Mouse (Mus musculus) CH12.LX (cell line): ENCODE measurements around the gene A930009A15Rik. TPM values are rescaled to one million over a fixed set of nuclear protein-coding genes. Genes with fewer than 3 reads are reported as not detected.

ENCODE experiments used
- DNase-seq: peaks from one replicate; pipeline ENCODE4 v3.0.0-alpha.2; 2013; ENCODE audit errors: extremely low read depth
- H3K27ac ChIP-seq: 2 replicates; pipeline ENCODE4 v1.5.1; 2012; ENCODE audit warnings: low read depth, mild to moderate bottlenecking, control low read depth, moderate library complexity; ENCODE audit not compliant: insufficient read depth
- H3K27me3 ChIP-seq: replicated peaks from 2 replicates; pipeline ENCODE3; 2012; ENCODE audit warnings: inconsistent platforms
- H3K36me3 ChIP-seq, 2 experiments: replicated peaks in 1 of 2; 2 replicates each; pipeline versions ENCODE3 to v1.6.1; 2012; ENCODE audit warnings: inconsistent platforms in 1 of 2, low read length in 1 of 2, mild to moderate bottlenecking in 1 of 2, mixed read lengths in 1 of 2, moderate library complexity in 1 of 2; ENCODE audit not compliant: control insufficient read depth in 1 of 2, insufficient read depth in 1 of 2
- H3K4me1 ChIP-seq, 2 experiments: 2 replicates each; pipeline ENCODE4 v1.6.1; 2012; ENCODE audit warnings: inconsistent platforms in 1 of 2, moderate library complexity in 1 of 2; ENCODE audit not compliant: insufficient read depth in 2 of 2, control insufficient read depth in 1 of 2
- H3K4me2 ChIP-seq: 2 replicates; pipeline ENCODE4 v1.6.1; 2012; ENCODE audit warnings: low read depth, mild to moderate bottlenecking, control low read depth; ENCODE audit not compliant: poor library complexity, insufficient read depth, severe bottlenecking
- H3K4me3 ChIP-seq, 3 experiments: fragments of 150-350 bp in 1 of 3; sonication (generic) in 1 of 3; replicated peaks in 1 of 3; 2 replicates each; pipeline versions ENCODE3 to v1.5.1; 2011 to 2012; ENCODE audit warnings: low read depth in 2 of 3, low read length in 2 of 3, mild to moderate bottlenecking in 2 of 3, moderate library complexity in 2 of 3, control low read depth in 1 of 3, improper control_type of control experiment in 1 of 3, inconsistent platforms in 1 of 3, mixed read lengths in 1 of 3; ENCODE audit not compliant: poor library complexity in 1 of 3
- H3K79me2 ChIP-seq: replicated peaks from 2 replicates; pipeline ENCODE4 v1.6.1; 2012; ENCODE audit warnings: mild to moderate bottlenecking, moderate library complexity; ENCODE audit not compliant: control insufficient read depth, poor library complexity, insufficient read depth, severe bottlenecking; ENCODE audit errors: extremely low read depth
- H3K9ac ChIP-seq: 2 replicates; pipeline ENCODE4 v1.6.1; 2012; ENCODE audit warnings: low read depth, mild to moderate bottlenecking, control low read depth, moderate library complexity; ENCODE audit not compliant: insufficient read depth
- H3K9me3 ChIP-seq: replicated peaks from 2 replicates; pipeline ENCODE3; 2012; ENCODE audit warnings: low read length, inconsistent platforms, mixed read lengths
- BHLHE40 ChIP-seq: IDR thresholded peaks from 2 replicates; pipeline ENCODE4 v1.6.1; 2011; ENCODE audit warnings: mild to moderate bottlenecking, low read depth, low read length, improper control_type of control experiment
- CHD2 ChIP-seq: IDR thresholded peaks from 2 replicates; pipeline ENCODE4 v1.6.1; 2011; ENCODE audit warnings: low read length, improper control_type of control experiment
- CTCF ChIP-seq, 2 experiments: IDR thresholded peaks in 1 of 2; conservative IDR thresholded peaks in 1 of 2; 2 replicates each; pipeline ENCODE4 v1.5.1; 2011 to 2012; ENCODE audit warnings: low read depth in 2 of 2, low read length in 2 of 2, improper control_type of control experiment in 1 of 2, inconsistent platforms in 1 of 2, mild to moderate bottlenecking in 1 of 2, moderate library complexity in 1 of 2
- ETS1 ChIP-seq: conservative IDR thresholded peaks from 2 replicates; pipeline ENCODE4 v1.6.1; 2012; ENCODE audit warnings: low read depth, mild to moderate bottlenecking, inconsistent platforms, low read length, improper control_type of control experiment, moderate library complexity
- HCFC1 ChIP-seq: IDR thresholded peaks from 2 replicates; pipeline ENCODE4 v1.6.1; 2012; ENCODE audit warnings: low read depth, mild to moderate bottlenecking, inconsistent platforms, low read length, improper control_type of control experiment
- IRF4 ChIP-seq: IDR thresholded peaks from 2 replicates; pipeline ENCODE4 v1.6.1; 2014; ENCODE audit warnings: low read depth, mild to moderate bottlenecking, inconsistent platforms, low read length, improper control_type of control experiment
- JUN ChIP-seq: IDR thresholded peaks from 2 replicates; pipeline ENCODE4 v1.6.1; 2011; ENCODE audit warnings: low read depth, mild to moderate bottlenecking, low read length, improper control_type of control experiment, moderate library complexity; ENCODE audit not compliant: insufficient read depth
- JUND ChIP-seq: conservative IDR thresholded peaks from 2 replicates; pipeline ENCODE4 v1.6.1; 2011; ENCODE audit warnings: low read depth, low read length, improper control_type of control experiment
- KAT2A ChIP-seq: IDR thresholded peaks from 2 replicates; pipeline ENCODE4 v1.6.1; 2012; ENCODE audit warnings: low read length, improper control_type of control experiment, inconsistent platforms; ENCODE audit not compliant: insufficient replicate concordance
- MAX ChIP-seq: IDR thresholded peaks from 2 replicates; pipeline ENCODE4 v1.6.1; 2011; ENCODE audit warnings: low read length, improper control_type of control experiment
- MEF2A ChIP-seq: IDR thresholded peaks from 2 replicates; pipeline ENCODE4 v1.6.1; 2014; ENCODE audit warnings: low read depth, mild to moderate bottlenecking, inconsistent platforms, low read length, improper control_type of control experiment, borderline replicate concordance
- RAD21 ChIP-seq: IDR thresholded peaks from 2 replicates; pipeline ENCODE4 v1.6.1; 2011; ENCODE audit warnings: low read depth, mild to moderate bottlenecking, low read length, improper control_type of control experiment, moderate library complexity
- TBP ChIP-seq: conservative IDR thresholded peaks from 2 replicates; pipeline ENCODE4 v1.6.1; 2011; ENCODE audit warnings: low read depth, low read length, improper control_type of control experiment
- USF1 ChIP-seq: IDR thresholded peaks from 2 replicates; pipeline ENCODE4 v1.6.1; 2014; ENCODE audit warnings: low read depth, mild to moderate bottlenecking, inconsistent platforms, low read length, improper control_type of control experiment
- USF2 ChIP-seq: conservative IDR thresholded peaks from 2 replicates; pipeline ENCODE4 v1.6.1; 2011; ENCODE audit warnings: low read depth, low read length, improper control_type of control experiment
- ZC3H11A ChIP-seq: IDR thresholded peaks from 2 replicates; pipeline ENCODE4 v1.6.1; 2012; ENCODE audit warnings: low read depth, mild to moderate bottlenecking, inconsistent platforms, low read length, improper control_type of control experiment
- dilution Hi-C: fragments of 300-500 bp; cut with MboI; formaldehyde crosslinking; loops from 2 replicates; pipeline ENCODE4 v1.14.3; 2020; ENCODE audit warnings: low sequenced_read_pairs; ENCODE audit not compliant: extremely low pct_unique_long_range_greater_than_20kb, extremely low pct_ligation_motif_present
- in situ Hi-C: fragments of 300-500 bp; cut with MboI; formaldehyde crosslinking; loops from 3 replicates; pipeline ENCODE4 v1.14.3; 2019; ENCODE audit warnings: low sequenced_read_pairs, low pct_ligation_motif_present, low pct_unique_long_range_greater_than_20kb, mixed read lengths
- polyA plus RNA-seq: library from polyadenylated mRNA; unstranded; fragments of >175 nt; gene quantifications from 2 replicates; pipeline ENCODE4 v1.2.1, GENCODE M21; 2012; ENCODE audit warnings: low read depth; ENCODE audit not compliant: insufficient read length
- total RNA-seq, 2 experiments: library from RNA; depleted of rRNA; stranded (reverse); fragments of 300-350 nt in 1 of 2; fragments of >200 nt in 1 of 2; gene quantifications; 2 replicates each; pipeline ENCODE4 v1.2.3; 2012 to 2014

A930009A15Rik gene
- total and polyA plus RNA-seq, 3 experiments, result not detected

GRCm38 (mm10) chr10:115593221-115593620 lies 23.4 kb downstream of the A930009A15Rik start:
- H3K36me3 ChIP-seq, result no peaks in the 10 kb centered on the region
- H3K4me1 ChIP-seq, result peaks cover 9 to 16% of the 10 kb centered on the region in 2 experiments
- no peak overlapping the region for H3K27ac ChIP-seq
- no peaks in the 10 kb centered on the region for H3K79me2 ChIP-seq
- H3K27me3 ChIP-seq, result no peaks in the 10 kb centered on the region
- no peak overlapping the region for H3K9ac ChIP-seq
- 0 out of 2 replicates have a peak overlapping the region, but pooled peaks have one; percentile 15 for H3K4me2 ChIP-seq
- in situ Hi-C loops, result no loop called here
- H3K9me3 ChIP-seq, result no peaks in the 10 kb centered on the region
- DNase-seq, result no peak
- dilution Hi-C loops, result no loop called here
- TF ChIP-seq JUND (no peak), BHLHE40 (0 out of 2 replicates have a peak, but pooled peaks have one; percentile 50), USF1 (no peak), HCFC1 (peak; percentile 52), TBP (no peak), MAX (no peak), KAT2A (no peak), IRF4 (0 out of 2 replicates have a peak, but pooled peaks have one; percentile 14), JUN (no peak)
- H3K4me3 ChIP-seq, result no peak overlapping the region

GRCm38 (mm10) chr10:115593651-115594050 lies 23.9 kb downstream of the A930009A15Rik start:
- no peak for DNase-seq
- TF ChIP-seq MAX (no peak), CHD2 (no peak), MEF2A (no peak), TBP (no peak), RAD21 (no peak), KAT2A (no peak), ZC3H11A (no peak), USF2 (no peak), JUN (no peak), ETS1 (no peak), CTCF (conservative IDR thresholded peaks at IDR 0.05 in 1 of 2, IDR thresholded peaks at IDR 0.05 in 1 of 2; ENCODE audit: low read depth in 2 of 2, low read length in 2 of 2) (no peak), JUND (no peak)
- Histone ChIP-seq H3K9me3 (no peaks in the 10 kb centered on the region), H3K27me3 (no peaks in the 10 kb centered on the region), H3K4me1 (peaks cover 9 to 16% of the 10 kb centered on the region in 2 experiments), H3K36me3 (no peaks in the 10 kb centered on the region), H3K4me3 (no peak overlapping the region), H3K9ac (no peak overlapping the region), H3K79me2 (no peaks in the 10 kb centered on the region), H3K27ac (no peak overlapping the region), H3K4me2 (no peak overlapping the region)
- dilution Hi-C loops, result no loop called here
- in situ Hi-C loops, result no loop called here
